18 mouse cellular contexts compared by ENCODE assay signal in the genomic region with DNA sequence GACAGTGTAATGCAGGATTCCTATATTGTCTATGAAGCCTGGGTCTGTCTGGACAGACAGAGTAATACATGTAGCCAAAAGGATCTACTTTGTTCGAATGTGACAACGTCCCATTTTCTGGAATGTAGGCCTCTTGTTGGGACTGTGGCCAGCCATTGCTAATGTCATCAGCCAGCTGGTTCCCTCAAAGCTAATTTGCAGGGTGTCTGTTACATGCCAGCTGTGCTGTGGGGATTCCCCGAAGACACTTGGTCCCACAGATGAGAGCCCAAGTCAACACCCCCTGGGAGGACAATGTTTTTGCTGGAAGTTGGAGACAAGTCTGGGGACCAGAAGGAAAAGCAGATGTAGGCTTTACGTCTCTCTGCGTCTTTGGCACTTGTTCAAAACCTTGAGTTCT. TPM values are rescaled to one million over a fixed set of nuclear protein-coding genes. Genes with fewer than 3 reads are reported as not detected.
A peak's percentile ranks its signal among the peaks of the same experiment; 100 is the strongest.
DNase-seq lines count a peak whose midpoint lies in the region; ATAC-seq and TF ChIP-seq lines count a peak whose summit lies in the region.
"Had no signal": no experiment of that assay in that cellular context is flagged by ENCODE, and none has a peak within 500 bp of the region (broad histone marks: within the 10 kb centered on the region; RNA-seq: fewer than 3 reads in every experiment).

No protein-coding gene starts in this region.

- DNase-seq in frontal cortex, postnatal 36 days (ENCODE audit: low spot score in 2 of 2) = no peak
- peak; percentile 17 to 36 for DNase-seq in left cerebral cortex, postnatal 25 days (ENCODE audit: low spot score in 2 of 2)
- no peak for DNase-seq in left cerebral cortex, adult 2 months (ENCODE audit: extremely low spot score in 1 of 2, low spot score in 2 of 2)
- DNase-seq in layer of hippocampus, adult 8-10 months (ENCODE audit: low spot score in 2 of 2) = peak; percentile 54 to 67
- DNase-seq in lung, postnatal 4 days = peak; percentile 27 to 71
- no peak for DNase-seq in urinary bladder, postnatal 4 days (ENCODE audit: low spot score in 2 of 2)
- DNase-seq: adrenal gland, postnatal 14 days; B cell, adult 2 months; gastrocnemius, postnatal 25 days; thymus, postnatal 36 days had no signal

- H3K4me3 ChIP-seq in left cerebral cortex, adult 2 months = no peak overlapping the region
- H3K4me3 ChIP-seq: embryonic facial prominence, embryonic 13.5 days; forebrain, embryonic 13.5 days; heart, embryonic 13.5 days; neural tube, embryonic 13.5 days had no signal

- intact Hi-C loops in left cerebral cortex, postnatal 25 days (cut with DNase I) = no loop called here
- intact Hi-C loops in left cerebral cortex, adult 2 months (cut with DNase I) = no loop called here

- 0 out of 2 replicates have a peak, but pooled peaks have one; percentile 20 for ATAC-seq in frontal cortex, adult (ENCODE audit: low TSS enrichment)
- ATAC-seq: forebrain, embryonic 13.5 days; intestine, postnatal 0 days; midbrain, embryonic 16.5 days had no signal

- no peak overlapping the region for H3K27ac ChIP-seq in left cerebral cortex, adult 2 months
- H3K27ac ChIP-seq: embryonic facial prominence, embryonic 13.5 days; forebrain, embryonic 13.5 days; heart, embryonic 13.5 days; hindbrain, embryonic 14.5 days; neural tube, embryonic 13.5 days had no signal

- no peak for TF ChIP-seq CTCF in left cerebral cortex, adult 2 months (IDR thresholded peaks at IDR 0.05)

RNA-seq across cellular contexts. Expression of a gene that starts 35.9 kb away (rescaled TPM):
- total RNA-seq in left cerebral cortex, postnatal 25 days (2021) = 1 to 10 TPM; 8.0 to 9.8 TPM
- 1 to 10 TPM; 9.1 to 9.4 TPM for total RNA-seq in left cerebral cortex, adult 2 months (2021)
- 1 to 10 TPM; 2.6 to 4.2 (median 3.4) TPM for total RNA-seq in layer of hippocampus, adult 8-10 months (2022)

RNA-seq across cellular contexts. Expression of a gene that starts 45.3 kb away (rescaled TPM):
- 10 to 100 TPM; 42.0 to 45.8 TPM for total RNA-seq in left cerebral cortex, postnatal 25 days (2021)
- total RNA-seq in left cerebral cortex, adult 2 months (2021) = 10 to 100 TPM; 41.7 to 43.8 TPM
- 10 to 100 TPM; 30.7 to 42.1 (median 36.4) TPM for total RNA-seq in layer of hippocampus, adult 8-10 months (2022)
- total RNA-seq: gastrocnemius, postnatal 25 days had no signal

Comparison
In these comparisons a context has a peak if more than half of its experiments do, and no peak if none do; other contexts are left out.
1. DNase-seq: peak in left cerebral cortex, postnatal 25 days (2 of 2), layer of hippocampus, adult 8-10 months (2 of 2) and lung, postnatal 4 days (2 of 2); none in frontal cortex, postnatal 36 days (0 of 2), left cerebral cortex, adult 2 months (0 of 2) and urinary bladder, postnatal 4 days (0 of 2).